ENCODE assay signal across 10 mouse cellular contexts in the genomic region with DNA sequence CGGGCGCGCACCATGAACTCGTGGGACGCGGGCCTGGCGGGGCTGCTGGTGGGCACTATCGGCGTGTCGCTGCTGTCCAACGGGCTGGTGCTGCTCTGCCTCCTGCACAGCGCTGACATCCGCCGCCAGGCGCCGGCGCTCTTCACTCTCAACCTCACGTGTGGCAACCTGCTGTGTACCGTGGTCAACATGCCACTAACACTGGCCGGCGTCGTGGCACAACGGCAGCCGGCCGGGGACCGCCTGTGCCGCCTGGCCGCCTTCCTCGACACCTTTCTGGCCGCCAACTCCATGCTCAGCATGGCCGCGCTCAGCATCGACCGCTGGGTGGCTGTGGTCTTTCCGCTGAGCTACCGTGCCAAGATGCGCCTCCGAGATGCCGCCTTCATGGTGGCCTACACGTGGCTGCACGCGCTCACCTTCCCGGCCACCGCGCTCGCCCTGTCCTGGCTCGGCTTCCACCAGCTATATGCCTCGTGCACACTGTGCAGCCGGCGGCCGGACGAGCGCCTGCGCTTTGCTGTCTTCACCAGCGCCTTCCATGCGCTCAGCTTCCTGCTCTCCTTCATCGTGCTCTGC. TPM values are rescaled to one million over a fixed set of nuclear protein-coding genes. Genes with fewer than 3 reads are reported as not detected.
A peak's percentile ranks its signal among the peaks of the same experiment; 100 is the strongest.
DNase-seq lines count a peak whose midpoint lies in the region; ATAC-seq and TF ChIP-seq lines count a peak whose summit lies in the region.
"Had no signal": no experiment of that assay in that cellular context is flagged by ENCODE, and none has a peak within 500 bp of the region (broad histone marks: within the 10 kb centered on the region; RNA-seq: fewer than 3 reads in every experiment).

No protein-coding gene starts in this region.

- WGBS in intestine, embryonic 14.5 days, result 7% methylated on average over 54 of the region's 57 CpGs
- 7% methylated on average over 57 of the region's 57 CpGs for WGBS in intestine, embryonic 16.5 days

- no peak for ATAC-seq in intestine, embryonic 14.5 days (replicated peaks; ENCODE audit: low FRiP score, low TSS enrichment, low read depth)
- no peak for ATAC-seq in intestine, embryonic 16.5 days

- peak; percentile 57 for DNase-seq in intestine, embryonic 14.5 days (ENCODE audit: low spot score)
- peak; percentile 30 for DNase-seq in embryo, embryonic 9.5 days (ENCODE audit: extremely low spot score)
- DNase-seq in layer of hippocampus, adult 2 months (ENCODE audit: low spot score in 2 of 2), result peak in 1 of 2 experiments; percentile 13
- peak; percentile 46 for DNase-seq in neural tube, embryonic 10.5 days (ENCODE audit: extremely low spot score, low spot score)
- no peak for DNase-seq in MN1 (ENCODE audit: low spot score)
- DNase-seq in heart, postnatal 10 days, result no peak
- no peak for DNase-seq in heart, adult 8-10 months (ENCODE audit: low spot score)

- H3K4me2 ChIP-seq in intestine, embryonic 14.5 days (ENCODE audit: low read length), result peak overlapping the region; percentile 15
- no peak overlapping the region for H3K4me2 ChIP-seq in intestine, embryonic 16.5 days (ENCODE audit: low read depth, low read length)

- H3K4me1 ChIP-seq in intestine, embryonic 14.5 days (replicated peaks; ENCODE audit: control insufficient read depth, insufficient read depth, low read length), result no peaks in the 10 kb centered on the region
- H3K4me1 ChIP-seq in intestine, embryonic 16.5 days (ENCODE audit: control insufficient read depth, insufficient read depth, low read length), result no peaks in the 10 kb centered on the region
- H3K4me1 ChIP-seq: megakaryocyte, embryonic 14.5 days had no signal

- no peak overlapping the region for H3K27ac ChIP-seq in intestine, embryonic 14.5 days (ENCODE audit: low read depth)
- H3K27ac ChIP-seq in intestine, embryonic 16.5 days (ENCODE audit: low read length), result no peak overlapping the region
- H3K27ac ChIP-seq in layer of hippocampus, adult 2 months, result peak overlapping the region; percentile 96

- intact Hi-C loops in heart, postnatal 10 days (cut with DNase I), result loop anchor here (10.0 kb wide), 1 partner anchor 238 kb away; no protein-coding TSS in a partner anchor

- H3K4me3 ChIP-seq in intestine, embryonic 14.5 days (ENCODE audit: low read depth, low read length), result peak overlapping the region; percentile 9
- H3K4me3 ChIP-seq in intestine, embryonic 16.5 days (ENCODE audit: low read length), result no peak overlapping the region
- peak overlapping the region; percentile 69 for H3K4me3 ChIP-seq in layer of hippocampus, adult 2 months
- H3K4me3 ChIP-seq: megakaryocyte, embryonic 14.5 days had no signal

- TF ChIP-seq CTCF in layer of hippocampus, adult 2 months (conservative IDR thresholded peaks at IDR 0.05), result peak; percentile 50

- peaks cover 51% of the 10 kb centered on the region for H3K27me3 ChIP-seq in intestine, embryonic 14.5 days (replicated peaks; ENCODE audit: control insufficient read depth, insufficient read depth, low read length)
- H3K27me3 ChIP-seq in intestine, embryonic 16.5 days (replicated peaks; ENCODE audit: control insufficient read depth, insufficient read depth, low read length), result peaks cover 37% of the 10 kb centered on the region

- no peak overlapping the region for H3K9ac ChIP-seq in intestine, embryonic 14.5 days (ENCODE audit: low read length)
- H3K9ac ChIP-seq in intestine, embryonic 16.5 days (ENCODE audit: low read depth, low read length), result no peak overlapping the region

- H3K36me3 ChIP-seq in intestine, embryonic 14.5 days (ENCODE audit: control insufficient read depth, insufficient read depth, low read length), result no peaks in the 10 kb centered on the region
- H3K36me3 ChIP-seq in intestine, embryonic 16.5 days (ENCODE audit: control insufficient read depth, insufficient read depth, low read length), result no peaks in the 10 kb centered on the region

- H3K9me3 ChIP-seq in intestine, embryonic 14.5 days (ENCODE audit: control insufficient read depth, low read length), result no peaks in the 10 kb centered on the region
- H3K9me3 ChIP-seq in intestine, embryonic 16.5 days (ENCODE audit: control insufficient read depth, low read length), result no peaks in the 10 kb centered on the region

RNA-seq across cellular contexts. Expression of a gene that starts 0.7 kb away (rescaled TPM):
- polyA plus RNA-seq in intestine, embryonic 14.5 days (2014; fragmentation: Nextera tagmentation; extraction: Ambion mirVana), result not detected in 2 replicates
- polyA plus RNA-seq in intestine, embryonic 16.5 days (2015; fragmentation: Nextera tagmentation; extraction: Ambion mirVana), result not detected in 2 replicates
- total RNA-seq in layer of hippocampus, adult 2 months (2021), result 10 to 100 TPM; 54.8 to 55.8 TPM
- total RNA-seq in heart, postnatal 10 days (2021), result not detected
- under 1 TPM in 1 of 4 experiments, not detected in 3; 0.03 TPM for total RNA-seq in heart, adult 8-10 months (2022)
- total RNA-seq: MEL had no signal

Comparison
In these comparisons a context has a peak if more than half of its experiments do, and no peak if none do; other contexts are left out.
1. DNase-seq: peak in intestine, embryonic 14.5 days (single experiment), embryo, embryonic 9.5 days (single experiment) and neural tube, embryonic 10.5 days (single experiment); none in MN1 (single experiment), heart, postnatal 10 days (0 of 2) and heart, adult 8-10 months (single experiment).
2. RNA of a gene that starts 0.7 kb away (total RNA-seq): 54.8 to 55.8 TPM in layer of hippocampus, adult 2 months; not detected in heart, postnatal 10 days and 0.03 TPM in heart, adult 8-10 months; every median in the first group is over 10 times any median in the second.